1 mouse cellular context compared by ENCODE assay signal in the genomic region with DNA sequence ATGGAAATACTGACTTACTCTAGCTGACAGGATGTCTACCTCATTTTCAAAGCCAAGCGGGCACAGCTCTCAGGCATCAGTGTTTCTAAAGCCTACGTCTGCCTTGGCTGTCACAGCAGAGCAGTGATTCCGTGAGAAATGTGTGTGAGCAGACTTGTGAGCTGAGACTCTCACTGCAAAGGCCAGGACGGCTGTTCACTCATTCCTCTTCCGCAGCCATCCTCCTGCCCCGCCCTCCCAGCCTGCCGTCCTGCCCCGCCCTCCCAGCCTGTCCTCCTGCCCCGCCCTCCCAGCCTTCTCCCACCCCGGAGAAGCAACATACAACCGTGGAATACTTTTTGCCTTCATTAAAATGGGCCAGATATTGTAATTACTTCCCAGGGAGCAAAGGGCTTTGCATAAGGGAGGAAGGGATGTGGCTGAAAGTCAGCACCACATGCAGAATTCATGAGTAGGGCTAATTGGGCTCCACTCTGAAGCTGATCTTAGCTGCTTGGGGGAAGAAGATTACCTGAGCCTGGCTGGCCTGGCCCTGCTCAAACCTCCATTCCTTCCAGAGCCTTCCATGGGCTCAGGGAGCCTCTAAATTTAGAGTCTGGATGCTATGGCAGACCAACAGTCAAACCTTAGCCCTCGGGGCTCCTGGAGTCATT.
TF ChIP-seq lines count a peak whose summit lies in the region.

No protein-coding gene starts in this region.

TF ChIP-seq in CH12.LX, 34 proteins besides CTCF, POLR2A, EP300 and RAD21 (continued from another document):
- TF ChIP-seq MXI1 (IDR thresholded peaks at IDR 0.05; ENCODE audit: low read depth, low read length) (no peak), USF1 (IDR thresholded peaks at IDR 0.05; ENCODE audit: low read depth, low read length) (no peak), ETS1 (conservative IDR thresholded peaks at IDR 0.05; ENCODE audit: low read depth, low read length) (no peak), NELFE (IDR thresholded peaks at IDR 0.05; ENCODE audit: low read depth, low read length) (no peak), ELF1 (IDR thresholded peaks at IDR 0.05; ENCODE audit: low read depth, low read length) (no peak), E2F4 (IDR thresholded peaks at IDR 0.05; ENCODE audit: insufficient replicate concordance, low read depth, low read length) (no peak), TCF12 (IDR thresholded peaks at IDR 0.05; ENCODE audit: low read depth, low read length) (no peak), RCOR1 (conservative IDR thresholded peaks at IDR 0.05; ENCODE audit: low read depth, low read length) (no peak), MEF2A (IDR thresholded peaks at IDR 0.05; ENCODE audit: borderline replicate concordance, low read depth, low read length) (no peak), MAZ (IDR thresholded peaks at IDR 0.05; ENCODE audit: low read depth, low read length) (no peak), MAX (IDR thresholded peaks at IDR 0.05; ENCODE audit: low read length) (no peak), POLR2AphosphoS2 (IDR thresholded peaks at IDR 0.05; ENCODE audit: low read depth, low read length) (no peak), BHLHE40 (IDR thresholded peaks at IDR 0.05; ENCODE audit: low read depth, low read length) (no peak)
